In genomic region chr7:132767233-132767998, GRCm38 (mm10) we compare ENCODE assay signal across 8 mouse cellular contexts. TPM values are rescaled to one million over a fixed set of nuclear protein-coding genes. Genes with fewer than 3 reads are reported as not detected.
DNase-seq lines count a peak whose midpoint lies in the region; ATAC-seq and TF ChIP-seq lines count a peak whose summit lies in the region.

No protein-coding gene starts in this region.

- H3K36me3 ChIP-seq in midbrain, embryonic 11.5 days (ENCODE audit: control insufficient read depth, insufficient read depth, low read length) = no peaks in the 10 kb centered on the region
- H3K36me3 ChIP-seq in midbrain, embryonic 10.5 days = peaks cover 61% of the 10 kb centered on the region
- H3K36me3 ChIP-seq in limb, embryonic 15.5 days = peaks cover 23% of the 10 kb centered on the region; the same call in 1 of the 2 replicates
- H3K36me3 ChIP-seq in stomach, postnatal 0 days (ENCODE audit: control insufficient read depth, insufficient read depth, low read length) = peaks cover 4% of the 10 kb centered on the region; the same call in 1 of the 2 replicates

- no peak for TF ChIP-seq POLR2A in cerebellum, adult 2 months (IDR thresholded peaks at IDR 0.05; ENCODE audit: borderline replicate concordance, insufficient read depth, low read length)

- 0 out of 2 replicates have a peak, but pooled peaks have one; percentile 35 for ATAC-seq in midbrain, embryonic 11.5 days (ENCODE audit: low FRiP score)
- no peak for ATAC-seq in limb, embryonic 15.5 days (ENCODE audit: insufficient number of reproducible peaks, low FRiP score, low TSS enrichment, low read depth)
- ATAC-seq in stomach, postnatal 0 days (ENCODE audit: low FRiP score, low TSS enrichment) = no peak

- no peak overlapping the region for H3K9ac ChIP-seq in midbrain, embryonic 11.5 days (ENCODE audit: low read length)
- no peak overlapping the region for H3K9ac ChIP-seq in limb, embryonic 15.5 days
- H3K9ac ChIP-seq in stomach, postnatal 0 days (ENCODE audit: low read length) = no peak overlapping the region

- H3K27ac ChIP-seq in cerebellum, adult 2 months (ENCODE audit: insufficient read depth, low read length) = 0 out of 2 replicates have a peak overlapping the region, but pooled peaks have one; percentile 43
- no peak overlapping the region for H3K27ac ChIP-seq in midbrain, embryonic 11.5 days (ENCODE audit: low read depth, low read length)
- no peak overlapping the region for H3K27ac ChIP-seq in midbrain, embryonic 10.5 days (replicated peaks)
- H3K27ac ChIP-seq in limb, embryonic 15.5 days = peak overlapping the region; percentile 30; the same call in 1 of the 2 replicates
- H3K27ac ChIP-seq in stomach, postnatal 0 days (replicated peaks) = peak overlapping the region; percentile 77

- no peaks in the 10 kb centered on the region for H3K9me3 ChIP-seq in midbrain, embryonic 11.5 days (ENCODE audit: control insufficient read depth, low read length)
- no peaks in the 10 kb centered on the region for H3K9me3 ChIP-seq in midbrain, embryonic 10.5 days (replicated peaks)
- H3K9me3 ChIP-seq in limb, embryonic 15.5 days = no peaks in the 10 kb centered on the region
- H3K9me3 ChIP-seq in stomach, postnatal 0 days (ENCODE audit: control insufficient read depth, low read length) = no peaks in the 10 kb centered on the region

- H3K4me2 ChIP-seq in midbrain, embryonic 11.5 days = no peak overlapping the region
- H3K4me2 ChIP-seq in limb, embryonic 15.5 days = no peak overlapping the region
- H3K4me2 ChIP-seq in stomach, postnatal 0 days (replicated peaks; ENCODE audit: low read depth) = no peak overlapping the region

- no peak for DNase-seq in cerebellum, adult 2 months
- DNase-seq in cerebellum, adult 11-12 months = no peak
- DNase-seq in midbrain, embryonic 11.5 days (ENCODE audit: low spot score, missing footprints) = no peak
- no peak for DNase-seq in midbrain, embryonic 10.5 days (ENCODE audit: low spot score)
- no peak for DNase-seq in stomach, postnatal 0 days (ENCODE audit: low spot score)
- DNase-seq in cerebellum, adult 9-10 months = no peak
- no peak for DNase-seq in cerebellum, adult 8-10 months

- no peak overlapping the region for H3K4me3 ChIP-seq in cerebellum, adult 2 months (replicated peaks; ENCODE audit: insufficient read depth, low read depth, low read length)
- no peak overlapping the region for H3K4me3 ChIP-seq in midbrain, embryonic 11.5 days (ENCODE audit: low read depth, low read length)
- H3K4me3 ChIP-seq in midbrain, embryonic 10.5 days = no peak overlapping the region
- no peak overlapping the region for H3K4me3 ChIP-seq in limb, embryonic 15.5 days
- no peak overlapping the region for H3K4me3 ChIP-seq in stomach, postnatal 0 days (ENCODE audit: low read depth, low read length)

- H3K4me1 ChIP-seq in cerebellum, adult 2 months (ENCODE audit: control insufficient read depth, insufficient read depth, low read length) = peaks cover 36% of the 10 kb centered on the region
- H3K4me1 ChIP-seq in midbrain, embryonic 11.5 days (ENCODE audit: control insufficient read depth, insufficient read depth, low read length) = no peaks in the 10 kb centered on the region; the same call in 1 of the 2 replicates
- no peaks in the 10 kb centered on the region; the same call in 1 of the 2 replicates for H3K4me1 ChIP-seq in midbrain, embryonic 10.5 days
- peaks cover 38% of the 10 kb centered on the region for H3K4me1 ChIP-seq in limb, embryonic 15.5 days
- H3K4me1 ChIP-seq in stomach, postnatal 0 days (replicated peaks; ENCODE audit: control insufficient read depth, insufficient read depth) = no peaks in the 10 kb centered on the region; the same call in none of the 2 replicates

- H3K27me3 ChIP-seq in cerebellum, adult 2 months (ENCODE audit: control insufficient read depth, insufficient read depth, low read length) = no peaks in the 10 kb centered on the region
- H3K27me3 ChIP-seq in midbrain, embryonic 11.5 days (ENCODE audit: control insufficient read depth, insufficient read depth, low read length) = no peaks in the 10 kb centered on the region
- H3K27me3 ChIP-seq in midbrain, embryonic 10.5 days (ENCODE audit: low read depth, poor library complexity, severe bottlenecking) = no peaks in the 10 kb centered on the region
- no peaks in the 10 kb centered on the region for H3K27me3 ChIP-seq in limb, embryonic 15.5 days
- no peaks in the 10 kb centered on the region for H3K27me3 ChIP-seq in stomach, postnatal 0 days (ENCODE audit: control insufficient read depth, insufficient read depth, low read length)

- TF ChIP-seq EP300 in stomach, postnatal 0 days (optimal IDR thresholded peaks at IDR 0.05) = no peak

- no peak for TF ChIP-seq CTCF in cerebellum, adult 2 months (IDR thresholded peaks at IDR 0.05; ENCODE audit: borderline replicate concordance, insufficient read depth, low read depth, low read length)
- no peak for TF ChIP-seq CTCF in stomach, postnatal 0 days (IDR thresholded peaks at IDR 0.05; ENCODE audit: low read depth)

- WGBS in cerebellum, adult 2 months = 68% methylated on average over 12 of the region's 12 CpGs
- 67% methylated on average over 12 of the region's 12 CpGs for WGBS in midbrain, embryonic 11.5 days
- 75% methylated on average over 12 of the region's 12 CpGs for WGBS in midbrain, embryonic 10.5 days
- 33% methylated on average over 12 of the region's 12 CpGs for WGBS in limb, embryonic 15.5 days
- WGBS in stomach, postnatal 0 days = 64% methylated on average over 12 of the region's 12 CpGs

RNA-seq across cellular contexts. Expression of gene Fam53b, which starts 46.3 kb away (rescaled TPM):
- polyA plus RNA-seq in cerebellum, adult 2 months (2012; rRNA removed) = 37.3 and 37.8 TPM in 2 replicates
- polyA plus RNA-seq in midbrain, embryonic 11.5 days (2014; fragmentation: Nextera tagmentation; extraction: Ambion mirVana) = 17.0 and 17.5 TPM in 2 replicates
- 23.1 and 25.0 TPM in 2 replicates for polyA plus RNA-seq in midbrain, embryonic 10.5 days (2016; fragmentation: Nextera tagmentation; extraction: Ambion mirVana)
- polyA plus RNA-seq in limb, embryonic 15.5 days (2015; fragmentation: Nextera tagmentation; extraction: Ambion mirVana) = 18.5 and 20.2 TPM in 2 replicates
- polyA plus RNA-seq in stomach, postnatal 0 days (2015; fragmentation: Nextera tagmentation; extraction: Ambion mirVana) = 8.4 and 8.5 TPM in 2 replicates

Comparison
In these comparisons a context has a peak if more than half of its experiments do, and no peak if none do; other contexts are left out.
1. H3K27ac ChIP-seq: peak in cerebellum, adult 2 months (single experiment), limb, embryonic 15.5 days (single experiment) and stomach, postnatal 0 days (single experiment); none in midbrain, embryonic 11.5 days (single experiment) and midbrain, embryonic 10.5 days (single experiment).